Comparison of ENCODE assay signal across 28 mouse cellular contexts in the genomic region with DNA sequence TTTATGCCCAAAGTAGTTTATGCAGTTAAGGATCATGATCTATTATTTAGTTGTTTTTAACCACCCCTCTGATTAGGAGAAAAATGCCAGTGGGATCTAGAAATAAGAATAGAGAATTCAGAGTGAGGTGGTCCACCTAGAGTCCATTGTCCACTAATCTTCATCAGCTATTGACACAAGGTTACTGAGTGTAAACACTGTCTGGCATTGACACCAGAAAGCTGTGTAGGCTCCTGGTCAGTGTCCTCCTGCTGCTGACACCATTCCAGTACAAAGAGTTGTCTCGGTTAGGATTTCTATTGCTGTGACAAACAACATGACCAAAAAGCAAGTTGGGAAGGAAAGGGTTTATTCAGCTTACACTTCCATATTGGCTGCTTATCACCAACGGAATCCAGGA.
"Had no signal": no experiment of that assay in that cellular context is flagged by ENCODE, and none has a peak within 500 bp of the region (broad histone marks: within the 10 kb centered on the region; RNA-seq: fewer than 3 reads in every experiment).

No protein-coding gene starts in this region.

- H3K9me3 ChIP-seq: embryonic facial prominence, embryonic 10.5 days; embryonic facial prominence, embryonic 12.5 days; embryonic facial prominence, embryonic 13.5 days; embryonic facial prominence, embryonic 15.5 days; forebrain, embryonic 10.5 days; forebrain, embryonic 12.5 days; forebrain, embryonic 13.5 days; forebrain, embryonic 15.5 days had no signal

- DNase-seq: cerebellum, adult 18-20 months; cerebellum, adult 2 months; cerebellum, adult 8-10 months; cerebellum, adult 9-10 months; cerebellum, adult 9-11 months; cerebellum, postnatal 10 days; cerebellum, postnatal 14 days; cerebellum, postnatal 25 days; cerebellum, postnatal 36 days; embryo, embryonic 11 days; forebrain, postnatal 0 days; gastrocnemius, adult 2 months; gastrocnemius, postnatal 10 days; gastrocnemius, postnatal 14 days; gastrocnemius, postnatal 25 days; gastrocnemius, postnatal 36 days; heart, adult 11 months had no signal

- H3K27ac ChIP-seq: embryonic facial prominence, embryonic 10.5 days; embryonic facial prominence, embryonic 12.5 days; embryonic facial prominence, embryonic 13.5 days; embryonic facial prominence, embryonic 15.5 days; forebrain, embryonic 10.5 days; forebrain, embryonic 12.5 days; forebrain, embryonic 13.5 days; forebrain, embryonic 15.5 days; gastrocnemius, adult 2 months had no signal

- H3K36me3 ChIP-seq: embryonic facial prominence, embryonic 10.5 days; embryonic facial prominence, embryonic 12.5 days; embryonic facial prominence, embryonic 13.5 days; embryonic facial prominence, embryonic 15.5 days; forebrain, embryonic 10.5 days; forebrain, embryonic 12.5 days; forebrain, embryonic 15.5 days had no signal

- H3K4me2 ChIP-seq: embryonic facial prominence, embryonic 12.5 days; embryonic facial prominence, embryonic 13.5 days; embryonic facial prominence, embryonic 15.5 days; forebrain, embryonic 12.5 days; forebrain, embryonic 13.5 days; forebrain, embryonic 15.5 days had no signal

- H3K9ac ChIP-seq: embryonic facial prominence, embryonic 12.5 days; embryonic facial prominence, embryonic 13.5 days; embryonic facial prominence, embryonic 15.5 days; forebrain, embryonic 12.5 days; forebrain, embryonic 13.5 days; forebrain, embryonic 15.5 days; forebrain, postnatal 0 days had no signal

- ATAC-seq: forebrain, embryonic 13.5 days; forebrain, embryonic 14.5 days; forebrain, embryonic 15.5 days; forebrain, embryonic 16.5 days; forebrain, postnatal 0 days had no signal

- H3K27me3 ChIP-seq: embryonic facial prominence, embryonic 12.5 days; embryonic facial prominence, embryonic 13.5 days; embryonic facial prominence, embryonic 15.5 days; forebrain, embryonic 12.5 days; forebrain, embryonic 13.5 days; forebrain, embryonic 15.5 days had no signal

- H3K4me1 ChIP-seq: embryonic facial prominence, embryonic 10.5 days; embryonic facial prominence, embryonic 12.5 days; embryonic facial prominence, embryonic 13.5 days; embryonic facial prominence, embryonic 15.5 days; forebrain, embryonic 10.5 days; forebrain, embryonic 12.5 days; forebrain, embryonic 13.5 days; forebrain, embryonic 15.5 days had no signal

- H3K4me3 ChIP-seq: embryonic facial prominence, embryonic 10.5 days; embryonic facial prominence, embryonic 12.5 days; embryonic facial prominence, embryonic 13.5 days; embryonic facial prominence, embryonic 15.5 days; erythroblast, embryonic 14.5 days; forebrain, embryonic 10.5 days; forebrain, embryonic 12.5 days; forebrain, embryonic 13.5 days; forebrain, embryonic 15.5 days; gastrocnemius, adult 2 months had no signal
